Mouse (Mus musculus) ES-Bruce4 (cell line): ENCODE measurements around the gene Txnrd3.

Source experiments
- CTCF ChIP-seq: IDR thresholded peaks from one replicate; pipeline ENCODE4 v1.8.1; 2011; ENCODE audit warnings: low read depth, low read length
- EP300 ChIP-seq: IDR thresholded peaks from 2 replicates; pipeline ENCODE4 v1.6.1; 2011; ENCODE audit warnings: low read depth, low read length; ENCODE audit not compliant: insufficient read depth
- POLR2A ChIP-seq: IDR thresholded peaks from one replicate; pipeline ENCODE4 v1.8.1; 2011; ENCODE audit warnings: low read length; ENCODE audit not compliant: insufficient read depth

DNA sequence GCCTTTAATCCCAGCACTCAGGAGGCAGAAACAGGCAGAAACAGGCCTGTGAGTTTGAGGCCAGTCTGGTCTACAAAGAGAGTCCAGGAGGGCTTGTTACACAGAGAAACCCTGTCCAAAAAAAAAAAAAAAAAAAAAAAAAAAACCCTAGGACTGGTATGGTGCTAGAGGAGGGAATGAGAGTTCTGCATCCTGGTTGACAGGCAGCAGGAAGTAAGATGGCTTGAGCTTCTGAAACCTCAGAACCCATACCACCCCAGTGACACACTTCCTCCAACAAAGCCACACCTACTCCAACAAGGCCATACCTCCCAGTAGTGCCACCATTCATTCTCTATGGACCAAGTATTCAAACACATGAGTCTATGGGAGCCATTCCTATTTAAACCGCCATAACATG, 47.3 kb upstream of the Txnrd3 start:
- TF ChIP-seq POLR2A: no peak
- no peak for TF ChIP-seq CTCF
- no peak for TF ChIP-seq EP300
